Mouse (Mus musculus): ENCODE results near the gene Naa80.

Gene Naa80

GRCm38 (mm10) chr9:107551117-107551889 lies 27.4 kb upstream of the Naa80 start, which contains the start of gene Rassf1:
TSS of gene Rassf1 (plus strand) at chr9:107551555.
- peak; percentile 87 for DNase-seq

- DNase-seq: peak; percentile 41
These were observed 26.8 kb upstream of the Naa80 start for GRCm38 (mm10) chr9:107551890-107552355.

- no peak for DNase-seq
These were observed 25.8 kb upstream of the Naa80 start for GRCm38 (mm10) chr9:107552690-107553393.

GRCm38 (mm10) chr9:107553541-107554318 lies 25.0 kb upstream of the Naa80 start:
- DNase-seq: peak; percentile 69

- peak; percentile 98 for DNase-seq
These were observed 24.3 kb upstream of the Naa80 start for GRCm38 (mm10) chr9:107554319-107554825.

GRCm38 (mm10) chr9:107555031-107555457 lies 23.6 kb upstream of the Naa80 start:
- peak; percentile 82 for DNase-seq

GRCm38 (mm10) chr9:107555701-107556100 lies 23.0 kb upstream of the Naa80 start:
- DNase-seq: no peak

- no peak for DNase-seq
These were observed 22.3 kb upstream of the Naa80 start for GRCm38 (mm10) chr9:107556346-107556745.

GRCm38 (mm10) chr9:107563029-107563581 lies 15.6 kb upstream of the Naa80 start, which contains the start of gene Tusc2:
TSS of gene Tusc2 (plus strand) at chr9:107563255.
- DNase-seq: peak; percentile 96

- DNase-seq: peak; percentile 62
These were observed 13.1 kb upstream of the Naa80 start for GRCm38 (mm10) chr9:107565556-107565955.

- peak; percentile 95 for DNase-seq
These were observed 12.5 kb upstream of the Naa80 start for GRCm38 (mm10) chr9:107566041-107566709.

GRCm38 (mm10) chr9:107566855-107567254 lies 11.8 kb upstream of the Naa80 start:
- peak; percentile 69 for DNase-seq

GRCm38 (mm10) chr9:107567702-107568319 lies 10.9 kb upstream of the Naa80 start, which contains the start of gene Hyal2:
TSS of gene Hyal2 (plus strand) at chr9:107567945.
- DNase-seq: peak; percentile 86

- peak; percentile 92 for DNase-seq
These were observed 10.1 kb upstream of the Naa80 start for GRCm38 (mm10) chr9:107568331-107569261.

GRCm38 (mm10) chr9:107569270-107569669 lies 9.4 kb upstream of the Naa80 start:
- DNase-seq: no peak

- DNase-seq: peak; percentile 50
These were observed 8.7 kb upstream of the Naa80 start for GRCm38 (mm10) chr9:107570016-107570415.

GRCm38 (mm10) chr9:107570845-107571244 lies 7.8 kb upstream of the Naa80 start:
- no peak for DNase-seq

- DNase-seq: no peak
These were observed 7.0 kb upstream of the Naa80 start for GRCm38 (mm10) chr9:107571534-107572326.

- DNase-seq: no peak
These were observed 6.4 kb upstream of the Naa80 start for GRCm38 (mm10) chr9:107572327-107572662.

Measured in kidney, postnatal 10 days (tissue).